Mouse (Mus musculus) v-Abl transformed pro-B cells (cell line): ENCODE data around the gene Pigk.
"Not testable (repeated sequence)": the region's sequence is repeated elsewhere in the genome, so short reads cannot be mapped to it uniquely, and the experiment has no call there.

Experiments used
- in situ Hi-C, 2 experiments: fragments of 400-800 bp; cut with MboI; formaldehyde crosslinking; loops; one replicate each; pipeline ENCODE4 v1.15.1; 2025; ENCODE audit not compliant: unreplicated experiment in 2 of 2

The Pigk gene

DNA sequence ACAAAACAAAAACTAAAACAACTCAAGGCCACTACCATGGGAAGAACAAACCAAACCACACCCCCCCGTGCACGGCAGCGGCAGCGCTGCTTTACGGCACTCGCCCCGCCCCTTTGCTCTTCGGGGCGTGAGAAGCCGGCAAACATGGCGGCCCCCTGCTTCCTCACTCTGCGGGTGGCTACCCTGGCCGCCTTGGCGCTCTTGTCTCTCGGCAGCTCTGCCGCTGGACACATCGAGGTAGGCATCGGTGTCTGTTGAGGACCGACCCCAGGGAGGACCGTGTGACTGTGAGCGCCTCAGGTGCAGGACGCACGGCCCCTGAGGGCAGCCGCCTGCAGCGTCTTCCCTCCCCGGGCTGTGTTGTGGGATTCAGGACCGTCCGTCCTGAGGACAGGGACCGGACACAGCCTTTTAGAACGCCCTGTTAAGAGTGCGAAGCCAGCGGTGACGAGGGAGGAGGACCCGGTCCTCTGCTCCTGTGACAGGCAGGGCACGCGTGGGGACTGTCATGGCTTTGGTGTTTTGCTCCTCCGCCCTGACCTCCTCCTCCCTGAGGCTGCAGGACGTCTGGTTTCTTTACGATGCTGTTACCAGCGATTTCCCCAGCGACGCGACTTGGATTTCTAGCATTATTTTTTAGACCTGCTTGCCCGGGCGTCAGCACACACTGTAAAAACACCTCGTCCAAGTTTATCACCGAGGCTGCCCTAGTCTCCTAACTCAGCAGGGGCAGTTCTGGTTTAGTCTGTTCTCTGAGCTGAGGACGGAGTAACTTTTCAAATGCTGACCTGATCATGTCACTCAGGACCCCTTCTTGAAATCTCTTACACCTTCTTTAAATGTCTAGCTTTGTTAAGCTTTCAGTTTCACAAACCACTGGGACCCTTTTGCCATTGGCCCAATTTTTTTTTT lies at the start of gene Pigk:
Gene Pigk (plus strand): TSS at position 110 of the 912 bp plus-strand sequence.
- in situ Hi-C loops = loop anchor here (10.0 kb wide), 2 partner anchors 239 to 399 kb away; no protein-coding TSS in a partner anchor

GRCm38 (mm10) chr3:152666991-152667355 lies 46.9 kb upstream of the Pigk start:
- in situ Hi-C loops = no loop called here

DNA sequence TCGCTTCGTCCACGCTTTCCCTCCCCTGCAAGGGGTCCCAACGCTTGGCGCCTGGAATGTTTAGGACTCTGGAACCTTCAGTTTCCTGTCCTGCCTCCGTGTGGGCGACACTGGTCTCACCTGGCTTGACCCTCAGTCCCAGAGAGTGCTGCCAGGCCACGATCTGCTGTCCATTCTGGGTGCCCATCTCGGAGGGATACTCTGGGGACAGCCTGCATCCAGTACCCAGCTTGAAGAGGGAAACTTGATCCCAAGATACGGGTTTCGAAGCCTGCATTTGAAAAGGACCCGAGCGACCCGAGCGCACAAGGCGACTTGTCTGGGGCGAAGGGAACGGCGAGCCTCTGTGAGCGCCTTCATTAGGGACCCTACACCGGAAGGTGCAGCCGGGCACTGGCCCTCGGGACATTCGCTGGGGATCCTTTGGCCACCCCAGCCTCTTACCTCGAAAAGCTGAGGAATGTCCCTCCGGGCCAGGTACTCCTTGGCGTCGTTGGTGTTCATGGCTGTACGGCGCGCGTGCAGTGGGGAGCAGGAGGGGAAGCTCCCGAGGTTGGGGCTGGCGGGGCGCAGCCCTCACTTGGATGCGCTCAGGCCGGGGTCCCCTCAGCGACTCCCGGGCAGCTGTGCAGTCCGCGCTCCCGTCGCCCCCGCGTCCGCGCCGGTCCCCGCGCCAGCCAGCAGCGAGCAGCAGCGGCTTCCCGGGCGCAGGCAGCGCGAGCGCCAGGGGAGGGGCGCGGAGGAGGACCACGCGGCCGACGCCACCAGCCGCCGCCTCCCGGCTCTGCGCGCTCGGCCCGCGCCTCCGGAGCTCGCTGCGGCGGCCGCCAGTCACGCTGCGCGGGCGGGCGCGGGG lies 46.3 kb upstream of the Pigk start:
- in situ Hi-C loops = no loop called here

DNA sequence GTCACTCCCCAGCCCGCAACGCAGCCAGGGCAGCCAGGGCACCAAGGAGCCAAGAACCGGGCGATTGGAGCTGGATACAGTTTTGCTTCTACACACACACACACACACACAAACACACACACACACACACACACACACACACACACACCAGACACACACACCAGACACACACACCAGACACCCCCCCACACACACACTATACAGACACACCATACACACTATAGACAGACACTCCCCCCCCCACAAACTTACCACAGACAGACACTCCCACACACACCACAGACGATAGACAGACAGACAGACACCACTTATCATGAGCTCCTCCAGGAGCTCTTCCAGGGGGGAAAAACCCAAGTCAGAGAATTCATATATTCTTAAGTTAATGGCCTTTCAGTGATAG lies 45.7 kb upstream of the Pigk start, which contains the start of gene Ak5:
Gene Ak5 (minus strand): TSS at position 122 of the 400 bp plus-strand sequence.
- in situ Hi-C loops = no loop called here

DNA sequence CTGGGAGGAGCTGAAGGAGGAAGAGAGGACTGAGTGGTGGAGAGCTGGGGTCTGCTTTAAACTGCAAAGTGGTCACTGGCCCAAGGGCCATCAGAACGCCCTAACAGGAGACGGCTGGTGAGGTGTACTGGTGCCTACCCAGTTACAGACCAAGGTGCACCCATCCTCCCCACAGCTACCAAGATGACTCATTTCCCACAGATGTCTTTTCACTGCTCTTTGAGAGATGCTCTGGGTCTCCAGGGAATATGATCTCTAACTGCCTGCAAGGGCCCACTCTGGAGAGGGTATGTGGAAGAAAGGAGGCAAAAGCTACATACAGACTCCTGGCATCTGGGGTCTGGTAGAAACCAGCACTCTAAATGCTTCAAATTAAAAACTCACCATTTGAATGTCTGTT lies 45.1 kb upstream of the Pigk start:
- in situ Hi-C loops = no loop called here

GRCm38 (mm10) chr3:152669783-152670182 lies 44.1 kb upstream of the Pigk start:
- in situ Hi-C loops = no loop called here

DNA sequence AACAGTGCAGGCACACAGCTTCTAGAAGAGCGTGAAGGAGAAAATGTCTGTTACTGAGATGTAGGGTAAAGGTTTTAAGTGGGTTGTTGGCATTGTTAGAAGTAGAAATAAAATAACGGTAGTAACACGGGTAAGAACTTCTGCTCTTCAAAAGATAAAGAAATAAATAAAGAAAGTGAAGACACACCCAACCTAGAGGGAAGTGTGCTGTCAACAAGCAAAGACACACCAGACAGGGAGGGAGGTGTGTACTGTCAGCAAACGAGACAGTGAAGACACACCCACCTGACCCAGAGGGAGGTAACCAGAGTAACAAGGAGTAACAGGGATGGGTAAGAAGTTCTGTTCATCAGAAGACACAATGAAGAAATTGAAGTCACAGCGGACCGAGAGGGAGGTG lies 39.2 kb upstream of the Pigk start:
- in situ Hi-C loops = no loop called here

DNA sequence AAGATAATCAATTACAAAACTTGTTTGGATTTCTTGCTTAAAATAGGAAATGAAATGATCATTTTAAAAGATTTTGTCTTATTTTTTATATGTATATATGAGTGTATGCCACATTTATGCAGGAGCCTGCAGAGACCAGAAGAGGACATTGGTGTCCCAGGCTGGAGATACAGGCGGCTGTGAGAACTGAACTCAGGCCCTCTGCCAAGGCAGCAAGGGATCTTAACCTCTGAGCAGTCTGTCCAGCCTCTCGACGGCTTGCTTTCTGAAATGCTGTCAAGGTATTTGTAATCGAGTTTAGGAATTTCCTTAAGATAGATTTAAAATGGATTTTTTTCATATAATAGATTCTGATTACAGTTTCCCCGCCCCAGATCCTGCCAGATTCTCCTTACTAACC lies 25.4 kb upstream of the Pigk start:
- in situ Hi-C loops = no loop called here

GRCm38 (mm10) chr3:152689105-152689504 lies 24.8 kb upstream of the Pigk start:
- in situ Hi-C loops = no loop called here

- in situ Hi-C loops = no loop called here
These were observed 18.9 kb upstream of the Pigk start for GRCm38 (mm10) chr3:152694950-152695349.

- in situ Hi-C loops = no loop called here
These were observed 15.9 kb upstream of the Pigk start for GRCm38 (mm10) chr3:152698017-152698416.

DNA sequence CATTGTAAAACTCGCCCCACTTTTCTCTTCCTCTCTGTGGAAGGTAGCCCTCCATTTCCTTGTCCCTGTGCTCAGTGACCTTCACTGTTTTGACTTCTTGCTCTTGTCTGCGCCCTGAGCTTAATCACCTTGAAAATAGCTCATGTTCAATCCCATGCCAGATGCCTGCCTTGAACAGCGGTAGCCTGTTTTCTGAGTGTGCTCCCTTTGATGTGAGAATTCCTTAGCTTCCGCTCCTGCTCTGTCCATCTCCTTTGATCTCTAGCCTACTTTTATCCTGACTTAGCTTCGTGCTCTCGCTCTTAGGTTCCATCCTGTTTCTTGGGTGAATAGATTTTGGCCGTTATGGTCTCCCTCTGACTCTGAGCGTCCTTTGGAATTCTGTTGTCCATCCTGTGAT lies 14.6 kb upstream of the Pigk start:
- in situ Hi-C loops = no loop called here

GRCm38 (mm10) chr3:152701536-152701935 lies 12.4 kb upstream of the Pigk start:
- in situ Hi-C loops = not testable (repeated sequence)

DNA sequence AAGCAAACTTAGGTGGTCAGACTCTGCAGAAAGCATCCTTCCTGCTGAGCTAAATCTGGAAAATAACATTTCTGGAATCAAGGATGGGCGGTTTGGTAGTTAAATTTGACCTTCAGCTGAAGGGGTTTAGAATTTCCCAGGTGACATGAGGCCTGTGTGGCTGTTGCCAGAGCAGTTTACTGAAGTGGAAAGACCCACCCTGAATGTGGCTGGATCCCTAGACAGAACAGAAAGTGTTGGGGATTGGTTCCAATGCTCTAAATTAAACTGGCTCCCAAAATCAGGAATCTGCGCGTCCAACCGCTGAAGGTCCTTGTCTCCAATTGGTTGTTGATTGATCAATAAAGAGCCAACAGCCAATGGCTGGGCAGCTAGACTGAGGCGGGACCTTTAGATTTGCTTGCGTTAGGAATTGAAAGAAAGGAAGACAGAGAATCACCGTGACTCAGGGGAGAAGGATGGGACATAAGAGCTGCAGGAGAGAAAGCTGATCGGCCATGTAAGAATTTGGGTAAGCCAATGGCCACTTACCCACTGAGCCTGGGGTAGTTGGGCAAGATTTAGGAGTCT lies 11.5 kb upstream of the Pigk start:
- in situ Hi-C loops = no loop called here

DNA sequence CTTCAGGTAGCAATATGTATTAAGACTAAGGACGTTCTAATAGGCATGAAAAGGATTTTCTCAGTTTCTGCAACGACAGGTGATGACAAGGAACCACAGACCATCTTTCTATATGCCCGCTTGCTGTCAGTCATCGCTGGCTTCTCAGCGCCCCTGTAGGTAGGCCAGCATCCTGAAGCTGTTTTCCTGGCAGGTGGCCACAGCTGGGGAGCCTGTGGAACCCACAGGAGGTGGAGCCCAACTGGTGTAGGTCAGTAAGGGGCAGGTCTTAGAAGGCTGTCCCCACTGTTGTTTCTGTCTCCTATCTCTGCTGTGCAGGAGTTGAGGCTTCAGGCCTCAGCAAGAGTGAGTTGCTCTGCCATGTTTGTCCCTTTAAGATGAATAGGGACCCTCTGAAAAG lies 8.1 kb upstream of the Pigk start:
- in situ Hi-C loops = no loop called here

DNA sequence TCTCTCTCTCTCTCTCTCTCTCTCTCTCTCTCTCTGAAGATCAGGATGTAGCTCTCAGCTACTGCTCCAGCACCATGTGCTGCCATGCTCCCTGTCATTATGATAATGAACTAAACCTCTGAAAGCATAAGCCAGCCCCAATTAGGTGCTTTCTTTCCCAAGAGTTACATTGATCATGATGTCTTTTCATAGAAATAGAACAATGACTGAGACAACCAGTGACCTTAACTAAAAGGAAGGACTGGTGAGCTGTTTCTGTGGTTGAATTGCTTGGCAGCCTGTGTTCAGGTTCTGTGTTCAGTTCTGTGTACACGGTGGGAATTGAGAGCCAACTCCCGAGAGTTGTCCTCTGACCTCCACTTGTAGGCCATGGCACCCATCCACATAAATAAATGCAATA lies 7.0 kb upstream of the Pigk start:
- in situ Hi-C loops = no loop called here

DNA sequence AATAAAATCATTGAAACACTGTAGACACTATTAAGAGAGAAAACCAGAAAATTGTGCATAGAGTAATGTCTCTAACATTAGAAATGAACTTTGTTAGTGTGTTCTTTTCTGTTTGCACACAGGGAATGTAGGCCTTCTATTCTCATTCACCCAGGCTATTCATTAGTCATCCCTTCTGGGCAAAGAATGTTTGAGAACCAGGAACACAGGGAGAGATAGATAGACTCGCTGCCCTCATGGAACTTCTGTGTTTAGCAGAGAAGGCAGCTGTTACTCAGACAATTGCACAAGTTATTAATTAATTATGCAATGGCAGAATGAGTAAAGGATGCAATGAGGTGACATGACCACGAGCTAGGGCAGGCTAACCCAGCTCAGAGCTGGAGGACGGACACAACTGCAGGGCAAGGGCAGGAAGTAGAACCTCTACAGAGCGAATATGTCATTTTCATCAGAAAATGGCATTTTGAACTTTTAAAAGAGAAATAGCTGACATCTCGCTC lies 6.5 kb upstream of the Pigk start:
- in situ Hi-C loops = no loop called here

GRCm38 (mm10) chr3:152709936-152710335 lies 4.0 kb upstream of the Pigk start:
- in situ Hi-C loops = loop anchor here (10.0 kb wide), 2 partner anchors 235 to 395 kb away; no protein-coding TSS in a partner anchor

- in situ Hi-C loops = loop anchor here (10.0 kb wide), 2 partner anchors 238 to 398 kb away; no protein-coding TSS in a partner anchor
These were observed 943 bp upstream of the Pigk start for GRCm38 (mm10) chr3:152712957-152713356.

DNA sequence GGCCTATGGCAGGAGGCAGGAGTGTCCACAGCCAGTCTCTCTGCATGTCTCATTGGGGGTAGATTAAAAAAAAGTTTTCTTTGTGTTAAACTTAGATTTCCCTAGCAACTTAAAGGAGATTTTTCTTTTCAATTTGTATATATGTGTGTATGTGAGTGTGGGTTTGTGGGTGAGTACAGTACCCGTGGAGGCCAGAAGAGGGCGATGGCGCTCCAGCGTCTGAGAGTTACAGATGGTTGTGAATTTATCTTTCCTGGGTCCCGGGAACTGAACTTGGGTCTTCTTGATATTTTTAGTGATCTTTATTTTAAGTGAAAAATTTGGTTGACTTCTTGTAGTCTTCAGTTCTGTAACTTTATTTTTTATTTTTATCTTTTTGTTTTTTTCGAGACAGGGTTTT lies 7.4 kb downstream of the Pigk start:
- in situ Hi-C loops = no loop called here

GRCm38 (mm10) chr3:152722836-152723235 lies 8.9 kb downstream of the Pigk start:
- in situ Hi-C loops = no loop called here
